Mouse (Mus musculus) skeletal muscle tissue, adult 2 months (tissue): ENCODE measurements around the gene Ccdc183.

ENCODE experiments used
- DNase-seq: peaks from one replicate; pipeline ENCODE4 v3.0.0-alpha.2; 2012; ENCODE audit warnings: low read depth, low spot score

Gene Ccdc183

DNA sequence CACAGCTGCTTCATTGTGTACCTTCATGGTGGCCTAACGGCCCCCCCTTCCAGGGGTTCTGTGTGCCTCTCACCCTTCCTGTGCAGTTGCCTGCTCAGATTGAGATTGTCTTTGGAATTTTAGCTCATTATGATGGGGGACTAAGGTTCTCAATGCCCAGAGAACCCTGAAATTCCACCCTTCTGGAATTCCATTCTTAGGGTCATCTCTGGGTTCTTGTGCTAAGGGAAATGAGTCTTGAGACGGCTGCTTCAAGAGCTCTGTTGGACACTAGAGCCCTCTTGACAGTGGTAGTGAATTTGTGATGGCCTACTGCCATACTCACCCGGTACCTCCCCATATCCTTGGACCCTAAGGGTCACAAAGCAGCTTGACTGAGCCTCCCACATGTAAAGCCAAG is at the start of gene Ccdc183:
Ccdc183 (minus strand) TSS at position 101 of the 400 bp plus-strand sequence.
- no peak for DNase-seq

DNA sequence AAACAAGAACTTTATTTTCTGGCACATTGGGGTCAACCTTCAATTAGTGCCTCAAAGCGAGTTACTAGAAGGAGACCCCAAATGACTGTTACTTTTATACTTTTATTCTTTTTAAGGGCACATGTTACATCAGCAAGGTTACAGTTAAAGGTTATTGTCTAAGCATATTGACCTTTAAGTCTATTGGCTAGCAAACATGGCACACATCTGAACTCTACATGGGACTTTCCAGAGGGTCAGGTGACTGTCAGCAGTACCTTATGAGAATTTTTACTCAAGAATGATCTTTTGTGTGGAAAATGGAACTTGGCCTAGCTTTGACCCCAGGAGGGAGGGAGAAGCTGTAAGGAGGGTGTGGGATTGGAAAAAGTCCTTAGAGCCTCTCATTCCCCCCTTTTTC is 49.0 kb upstream of the Ccdc183 start:
- DNase-seq: no peak

GRCm38 (mm10) chr2:25664125-25664524 is 46.6 kb upstream of the Ccdc183 start:
- no peak for DNase-seq

GRCm38 (mm10) chr2:25663511-25663910 is 46.0 kb upstream of the Ccdc183 start:
- no peak for DNase-seq

DNA sequence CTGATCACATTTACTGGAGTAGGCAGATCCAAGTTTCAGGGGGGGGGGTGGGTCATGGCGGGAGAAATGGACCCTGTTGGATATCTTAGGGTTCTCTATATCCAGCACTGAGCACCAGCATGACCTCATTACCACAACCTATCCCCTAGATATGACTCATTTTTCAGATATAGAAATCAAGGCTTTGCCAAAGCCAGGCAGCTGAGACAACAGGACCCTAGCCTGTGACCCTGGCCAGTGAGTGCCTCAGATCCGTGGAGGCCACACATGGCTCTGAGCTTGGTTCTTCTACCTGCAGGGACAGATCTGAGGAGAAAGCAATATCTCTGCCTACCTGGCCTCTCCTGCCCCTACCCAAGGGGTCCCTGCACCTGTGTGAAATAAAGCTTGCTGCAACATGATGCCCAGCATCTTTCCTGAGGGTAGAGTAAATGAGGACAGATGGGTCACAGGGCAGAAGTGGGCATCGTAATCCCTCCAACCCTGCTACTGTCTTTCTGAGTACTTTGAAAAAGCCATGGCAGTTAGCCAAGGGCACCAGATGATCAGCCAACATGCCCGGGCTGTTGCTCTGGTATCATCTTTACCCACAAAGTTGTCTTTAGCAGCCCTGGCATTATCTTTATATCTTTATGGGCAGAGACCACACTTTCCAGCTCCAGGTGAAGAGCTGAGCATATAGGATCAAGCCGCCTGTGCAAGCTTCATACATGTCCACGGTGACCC is 43.9 kb upstream of the Ccdc183 start:
- no peak for DNase-seq

GRCm38 (mm10) chr2:25660279-25660678 is 42.8 kb upstream of the Ccdc183 start:
- DNase-seq: peak; percentile 10

GRCm38 (mm10) chr2:25657652-25658051 is 40.2 kb upstream of the Ccdc183 start, which contains the start of gene Lcn5:
TSS of gene Lcn5 (plus strand) at chr2:25657952.
- no peak for DNase-seq

GRCm38 (mm10) chr2:25657246-25657645 is 39.8 kb upstream of the Ccdc183 start:
- no peak for DNase-seq

DNA sequence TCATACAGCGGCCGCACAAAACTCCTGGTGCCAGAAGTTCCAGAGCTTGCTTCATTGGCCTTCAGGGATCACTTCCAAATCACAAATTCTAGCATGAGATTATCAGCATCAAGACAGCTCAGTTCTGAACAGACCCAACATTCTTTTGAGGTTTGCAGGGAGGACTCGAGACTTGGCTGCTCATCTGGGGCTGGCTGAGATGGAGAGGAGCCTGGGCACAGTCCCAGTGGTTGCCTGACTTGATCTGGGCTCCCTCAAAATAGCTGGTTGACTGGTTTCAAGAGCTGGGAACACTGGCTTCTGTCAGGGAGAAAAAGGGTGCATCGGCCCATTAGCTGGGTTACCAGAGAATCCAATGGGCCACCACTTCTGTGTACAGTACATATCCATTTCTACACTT is 39.2 kb upstream of the Ccdc183 start:
- DNase-seq: no peak

- no peak for DNase-seq
Observed at GRCm38 (mm10) chr2:25654502-25654901, 37.0 kb upstream of the Ccdc183 start.

GRCm38 (mm10) chr2:25652902-25653301 is 35.4 kb upstream of the Ccdc183 start, which contains the start of gene Lcn8:
TSS of gene Lcn8 (plus strand) at chr2:25653120.
- DNase-seq: no peak

- DNase-seq: no peak
Observed at GRCm38 (mm10) chr2:25639890-25640289, 22.4 kb upstream of the Ccdc183 start.

- DNase-seq: no peak
Observed at GRCm38 (mm10) chr2:25634046-25634445, 16.6 kb upstream of the Ccdc183 start.

DNA sequence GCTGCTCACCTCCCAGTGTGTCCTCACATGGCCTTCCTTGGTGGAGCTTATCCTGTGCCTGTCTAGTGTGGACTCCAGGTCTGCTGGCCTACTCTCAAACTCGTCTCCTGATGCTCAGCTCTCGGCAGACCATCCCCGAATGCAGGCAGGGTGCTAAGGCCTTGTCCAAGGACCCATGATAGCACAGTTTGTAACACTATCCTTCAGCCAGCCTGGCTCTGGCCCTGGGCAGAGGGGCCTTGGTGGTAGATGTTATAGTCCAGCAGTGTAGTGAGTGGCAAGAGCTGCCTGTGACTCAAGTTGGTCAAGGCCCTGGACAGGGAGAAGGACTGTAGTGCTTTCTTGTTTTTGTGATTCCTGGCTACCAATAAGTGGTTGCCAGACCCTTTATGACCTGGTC is 16.1 kb upstream of the Ccdc183 start:
- no peak for DNase-seq

GRCm38 (mm10) chr2:25628738-25629137 is 11.3 kb upstream of the Ccdc183 start:
- DNase-seq: no peak

DNA sequence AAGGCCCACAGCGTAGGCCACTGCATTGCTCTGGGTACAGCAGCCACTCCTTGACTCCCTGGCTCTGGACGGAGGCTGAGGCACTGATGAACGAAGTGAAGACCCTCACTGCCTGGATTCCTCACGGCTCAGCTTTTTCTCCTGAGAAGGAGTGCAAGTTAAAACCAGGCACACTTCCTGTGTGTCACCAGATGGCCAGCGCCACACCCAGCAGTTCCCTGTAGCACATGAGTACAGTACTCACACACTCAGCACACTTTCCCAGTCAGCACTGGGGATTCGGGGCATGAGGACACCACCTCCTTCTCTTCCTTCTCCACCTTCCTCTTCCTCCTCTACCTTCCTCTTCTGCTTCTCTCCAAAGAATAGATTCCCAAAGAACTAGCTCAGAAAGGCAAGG is 10.3 kb upstream of the Ccdc183 start, which contains the start of gene Fcna:
Fcna (minus strand) TSS at position 220 of the 400 bp plus-strand sequence.
- DNase-seq: no peak

DNA sequence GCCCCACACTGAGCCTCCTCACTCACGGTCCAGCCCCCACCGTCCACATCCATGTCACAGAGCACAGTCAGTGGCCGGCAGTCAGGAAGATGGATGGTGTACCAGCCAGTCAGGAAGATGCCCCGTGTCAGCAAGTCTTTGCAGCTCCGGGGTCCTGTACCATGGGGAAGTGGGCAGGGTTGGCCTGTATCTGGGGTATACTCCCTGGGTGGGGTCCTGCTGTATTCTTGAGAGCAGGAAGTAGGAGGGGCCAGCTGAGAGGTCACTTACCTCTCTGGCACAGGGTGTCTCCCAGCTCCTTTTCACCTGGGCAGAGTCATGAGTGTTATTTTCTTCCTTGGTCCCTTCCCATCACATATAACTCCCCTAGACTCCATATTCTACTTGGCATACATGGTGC is 8.5 kb upstream of the Ccdc183 start:
- no peak for DNase-seq

GRCm38 (mm10) chr2:25621229-25622200 is 4.0 kb upstream of the Ccdc183 start, which contains the start of gene Tmem141:
TSS of gene Tmem141 (minus strand) at chr2:25622005.
- DNase-seq: peak; percentile 73

DNA sequence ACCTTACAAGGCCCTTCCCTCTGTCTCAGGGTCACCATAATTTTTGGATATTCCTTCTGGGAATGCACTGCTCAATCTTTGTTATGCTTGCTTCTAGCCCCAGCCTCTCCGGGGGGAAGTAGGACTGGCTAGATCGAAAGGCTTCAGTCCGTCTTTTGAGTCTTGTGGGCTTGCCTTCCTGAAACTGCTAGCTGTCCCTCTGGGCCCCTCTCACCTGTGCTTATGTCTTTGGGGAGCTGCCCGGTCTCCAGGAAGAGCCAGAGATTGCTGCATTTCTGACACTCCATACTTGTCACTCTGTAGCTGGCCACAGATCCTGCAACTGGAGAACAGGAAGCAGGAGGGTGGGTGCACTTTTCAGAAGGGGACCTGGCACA is 3.4 kb upstream of the Ccdc183 start:
- no peak for DNase-seq

GRCm38 (mm10) chr2:25620386-25620785 is 2.9 kb upstream of the Ccdc183 start:
- no peak for DNase-seq

DNA sequence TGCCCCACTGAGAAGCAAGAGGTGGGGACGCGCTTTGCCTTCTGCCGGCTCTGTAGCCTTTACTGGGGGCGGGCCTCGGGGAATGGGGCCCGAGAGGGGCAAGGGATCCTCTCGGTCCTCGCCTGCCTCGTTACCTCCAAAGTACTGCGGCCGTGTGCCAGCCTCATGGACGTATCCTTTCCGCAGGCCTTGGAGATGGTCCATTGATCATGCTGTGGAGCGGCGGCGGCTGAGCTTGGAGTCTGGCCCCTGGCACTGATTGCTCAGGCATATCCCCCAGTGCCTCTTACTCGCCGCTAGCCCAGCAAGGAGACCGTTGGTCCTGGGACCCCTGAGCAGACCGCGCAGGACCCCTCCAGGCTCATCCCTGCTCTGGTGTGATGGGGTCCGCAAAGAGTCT is 1.1 kb downstream of the Ccdc183 start:
- no peak for DNase-seq

- no peak for DNase-seq
Observed at GRCm38 (mm10) chr2:25608671-25609070, 8.8 kb downstream of the Ccdc183 start.
